In genomic region chr16:91727433-91727832, GRCm38 (mm10) we compare ENCODE assay signal across 8 mouse cellular contexts. TPM values are rescaled to one million over a fixed set of nuclear protein-coding genes. Genes with fewer than 3 reads are reported as not detected.
DNase-seq lines count a peak whose midpoint lies in the region; ATAC-seq and TF ChIP-seq lines count a peak whose summit lies in the region.

No protein-coding gene starts in this region.

- peaks cover 0 to 3% of the 10 kb centered on the region in 2 experiments; a peak in 1 of 4 replicates for H3K4me1 ChIP-seq in ES-E14 (ENCODE audit: control insufficient read depth in 2 of 2, insufficient read depth in 2 of 2, low read length in 2 of 2, poor library complexity in 1 of 2)
- peaks cover 7% of the 10 kb centered on the region; the same call in 1 of the 2 replicates for H3K4me1 ChIP-seq in lung, embryonic 14.5 days (ENCODE audit: insufficient read depth)
- peaks cover 7% of the 10 kb centered on the region for H3K4me1 ChIP-seq in small intestine, adult 2 months (ENCODE audit: control insufficient read depth, insufficient read depth, insufficient read length, low read length)

- H3K27ac ChIP-seq in ES-E14 (ENCODE audit: insufficient read depth, low read depth, low read length, poor library complexity, severe bottlenecking), result no peak overlapping the region
- H3K27ac ChIP-seq in lung, embryonic 14.5 days (ENCODE audit: low read depth), result no peak overlapping the region
- H3K27ac ChIP-seq in small intestine, adult 2 months (ENCODE audit: insufficient read depth, low read depth, low read length), result peak overlapping the region; percentile 37

- no peaks in the 10 kb centered on the region for H3K9me3 ChIP-seq in ES-E14 (ENCODE audit: control insufficient read depth, insufficient read depth, low read depth, low read length)
- H3K9me3 ChIP-seq in lung, embryonic 14.5 days (ENCODE audit: low read depth, low read length), result no peaks in the 10 kb centered on the region

- H3K4me2 ChIP-seq in lung, embryonic 14.5 days, result peak overlapping the region; percentile 59

- 81% methylated on average over 15 of the region's 15 CpGs for WGBS in lung, embryonic 14.5 days
- WGBS in small intestine, adult 2 months, result 41% methylated on average over 15 of the region's 15 CpGs

- TF ChIP-seq POLR2A in small intestine, adult 2 months (IDR thresholded peaks at IDR 0.05; ENCODE audit: low read depth, low read length), result no peak

- H3K4me3 ChIP-seq in ES-E14 (ENCODE audit: insufficient read depth in 1 of 2, low read depth in 1 of 2, low read length in 2 of 2, poor library complexity in 1 of 2, severe bottlenecking in 1 of 2), result peak overlapping the region; percentile 72 to 99
- peak overlapping the region; percentile 85 for H3K4me3 ChIP-seq in lung, embryonic 14.5 days (ENCODE audit: low read depth, low read length)
- H3K4me3 ChIP-seq in small intestine, adult 2 months (ENCODE audit: low read depth, low read length), result peak overlapping the region; percentile 47

- peak overlapping the region; percentile 62 for H3K9ac ChIP-seq in ES-E14 (ENCODE audit: insufficient read depth, low read depth, low read length, poor library complexity, severe bottlenecking)
- H3K9ac ChIP-seq in lung, embryonic 14.5 days, result peak overlapping the region; percentile 56

- no peak for TF ChIP-seq CTCF in lung, embryonic 14.5 days (IDR thresholded peaks at IDR 0.05; ENCODE audit: low read depth)
- TF ChIP-seq CTCF in small intestine, adult 2 months (IDR thresholded peaks at IDR 0.05; ENCODE audit: extremely low read depth, insufficient read length, insufficient replicate concordance, low read depth, low read length), result no peak

- ATAC-seq in lung, embryonic 14.5 days (ENCODE audit: insufficient read depth), result no peak
- no peak for ATAC-seq in cerebellum, adult (ENCODE audit: insufficient number of reproducible peaks, low FRiP score, low TSS enrichment)

- DNase-seq in cerebellum, adult 11-12 months, result peak; percentile 64
- DNase-seq in cerebellum, postnatal 14 days, result no peak
- no peak for DNase-seq in ES-E14 (ENCODE audit: low read depth, low spot score)
- DNase-seq in gonadal fat pad, adult 2 months (ENCODE audit: low read depth), result peak; percentile 55
- DNase-seq in lung, embryonic 14.5 days, result no peak
- no peak for DNase-seq in frontal cortex, postnatal 36 days (ENCODE audit: low spot score in 2 of 2)

- in situ Hi-C loops in ES-E14 (cut with MboI; ENCODE audit: low sequenced_read_pairs in 2 of 2, unreplicated experiment in 2 of 2), result no loop called here

- H3K27me3 ChIP-seq in lung, embryonic 14.5 days (ENCODE audit: insufficient read depth, low read length), result no peaks in the 10 kb centered on the region
- H3K27me3 ChIP-seq in small intestine, adult 2 months (ENCODE audit: control insufficient read depth, insufficient read depth, low read length), result no peaks in the 10 kb centered on the region

- H3K36me3 ChIP-seq in ES-E14 (ENCODE audit: control insufficient read depth, insufficient read depth, low read length, poor library complexity, severe bottlenecking), result peaks cover 4% of the 10 kb centered on the region; the same call in 1 of the 2 replicates
- 0 out of 2 replicates have a peak, but pooled peaks cover 9% of the 10 kb centered on the region for H3K36me3 ChIP-seq in lung, embryonic 14.5 days (ENCODE audit: insufficient read depth)
- H3K36me3 ChIP-seq in small intestine, adult 2 months (ENCODE audit: control insufficient read depth, insufficient read depth, low read length), result no peaks in the 10 kb centered on the region

TF ChIP-seq in ES-E14, 5 proteins besides CTCF, POLR2A, EP300 and RAD21:
- TF ChIP-seq HCFC1 (IDR thresholded peaks at IDR 0.05; ENCODE audit: borderline replicate concordance, insufficient read depth, low read length) (no peak), ZNF384 (IDR thresholded peaks at IDR 0.05; ENCODE audit: low read depth, low read length) (no peak), CHD2 (IDR thresholded peaks at IDR 0.05; ENCODE audit: low read depth, low read length) (no peak), MAFK (IDR thresholded peaks at IDR 0.05; ENCODE audit: insufficient read depth, low read depth, low read length) (no peak), ZC3H11A (IDR thresholded peaks at IDR 0.05; ENCODE audit: borderline replicate concordance, low read depth, low read length) (no peak)
TF ChIP-seq in ES-E14: peak in this region for 0.

RNA-seq across cellular contexts. Expression of gene Cryzl1, which starts 1.3 kb away (rescaled TPM):
- 19.0 and 29.7 TPM in 2 replicates for total RNA-seq in ES-E14 (2012; rRNA removed)
- 25.1 and 30.9 TPM in 2 replicates for polyA plus RNA-seq in gonadal fat pad, adult 2 months (2012; rRNA removed)
- 69.7 and 74.5 TPM in 2 replicates for polyA plus RNA-seq in lung, embryonic 14.5 days (2014; fragmentation: Nextera tagmentation; extraction: Ambion mirVana)
- polyA plus RNA-seq in small intestine, adult 2 months (2012; rRNA removed), result 7.3 and 11.8 TPM in 2 replicates

RNA-seq across cellular contexts. Expression of gene Itsn1, which starts 1.6 kb away (rescaled TPM):
- total RNA-seq in ES-E14 (2012; rRNA removed), result 28.6 and 35.8 TPM in 2 replicates
- polyA plus RNA-seq in gonadal fat pad, adult 2 months (2012; rRNA removed), result 19.0 and 25.8 TPM in 2 replicates
- polyA plus RNA-seq in lung, embryonic 14.5 days (2014; fragmentation: Nextera tagmentation; extraction: Ambion mirVana), result 25.4 and 28.5 TPM in 2 replicates
- polyA plus RNA-seq in small intestine, adult 2 months (2012; rRNA removed), result 6.8 and 15.6 TPM in 2 replicates

RNA-seq across cellular contexts. Expression of gene Donson, which starts 38.9 kb away (rescaled TPM):
- total RNA-seq in ES-E14 (2012; rRNA removed), result 35.6 and 38.8 TPM in 2 replicates
- 3.6 and 3.8 TPM in 2 replicates for polyA plus RNA-seq in gonadal fat pad, adult 2 months (2012; rRNA removed)
- polyA plus RNA-seq in lung, embryonic 14.5 days (2014; fragmentation: Nextera tagmentation; extraction: Ambion mirVana), result 34.4 and 35.9 TPM in 2 replicates
- 3.8 and 8.6 TPM in 2 replicates for polyA plus RNA-seq in small intestine, adult 2 months (2012; rRNA removed)

Comparison
In these comparisons a context has a peak if more than half of its experiments do, and no peak if none do; other contexts are left out.
1. DNase-seq: peak in cerebellum, adult 11-12 months (single experiment) and gonadal fat pad, adult 2 months (single experiment); none in cerebellum, postnatal 14 days (0 of 2), ES-E14 (single experiment), lung, embryonic 14.5 days (single experiment) and frontal cortex, postnatal 36 days (0 of 2).
2. Peak in every context shown above with its lines, with median percentiles within 50 percentile points of each other: H3K4me3 ChIP-seq.